Mouse (Mus musculus) midbrain, embryonic 16.5 days (tissue): ENCODE results near the gene 2310011J03Rik. TPM values are rescaled to one million over a fixed set of nuclear protein-coding genes. Genes with fewer than 3 reads are reported as not detected.

Experiments
- ATAC-seq: fragments of 200-750 bp; cut with Nextera tagmentation; 2 replicates; pipeline ENCODE4 v1.8.0; 2017; ENCODE audit warnings: moderate TSS enrichment
- H3K27ac ChIP-seq: fragments of 300-500 bp; sonication (generic); 2 replicates; pipeline ENCODE4 v1.5.1; 2014; ENCODE audit warnings: mild to moderate bottlenecking, low read length, mixed read lengths
- H3K27me3 ChIP-seq: fragments of 300-500 bp; sonication (generic); 2 replicates; pipeline ENCODE4 v1.6.1; 2014; ENCODE audit warnings: low read depth, low read length, mixed read lengths; ENCODE audit not compliant: control insufficient read depth, insufficient read depth
- H3K36me3 ChIP-seq: fragments of 300-500 bp; sonication (generic); 2 replicates; pipeline ENCODE4 v1.6.1; 2014; ENCODE audit warnings: mild to moderate bottlenecking, low read length, moderate library complexity, mixed read lengths; ENCODE audit not compliant: control insufficient read depth, insufficient read depth
- H3K4me1 ChIP-seq: fragments of 300-500 bp; sonication (generic); 2 replicates; pipeline ENCODE4 v1.6.1; 2014; ENCODE audit warnings: mild to moderate bottlenecking, low read length, mixed read lengths; ENCODE audit not compliant: control insufficient read depth, insufficient read depth
- H3K4me2 ChIP-seq: fragments of 300-500 bp; sonication (generic); 2 replicates; pipeline ENCODE4 v1.6.1; 2014; ENCODE audit warnings: mild to moderate bottlenecking, low read length, mixed read lengths
- H3K4me3 ChIP-seq: fragments of 300-500 bp; sonication (generic); 2 replicates; pipeline ENCODE4 v1.5.1; 2014; ENCODE audit warnings: low read depth, mild to moderate bottlenecking, low read length, moderate library complexity, mixed read lengths
- H3K9ac ChIP-seq: fragments of 300-500 bp; sonication (generic); 2 replicates; pipeline ENCODE4 v1.6.1; 2014; ENCODE audit warnings: low read depth, low read length, mixed read lengths
- H3K9me3 ChIP-seq: fragments of 300-500 bp; sonication (generic); replicated peaks from 2 replicates; pipeline ENCODE4 v1.6.1; 2014; ENCODE audit warnings: mild to moderate bottlenecking, low read length, mixed read lengths; ENCODE audit not compliant: control insufficient read depth, poor library complexity, severe bottlenecking
- WGBS: fragments of 180-500 bp; shearing (Covaris S2); extraction: QIAGEN DNeasy Blood & Tissue Kit; methylation state at CpG from one replicate; pipeline ENCODE4 v1.1.7; 2014; 5-methylcytosine and 5-hydroxymethylcytosine counted together
- polyA plus RNA-seq: library from polyadenylated mRNA; unstranded; fragments of >200 nt; fragmentation: Nextera tagmentation; extraction: Ambion mirVana; gene quantifications from 2 replicates; pipeline ENCODE4 v1.2.1, GENCODE M21; 2015

Gene 2310011J03Rik
- polyA plus RNA-seq, 1 experiment from 2014 or later, result 26.7 TPM

DNA sequence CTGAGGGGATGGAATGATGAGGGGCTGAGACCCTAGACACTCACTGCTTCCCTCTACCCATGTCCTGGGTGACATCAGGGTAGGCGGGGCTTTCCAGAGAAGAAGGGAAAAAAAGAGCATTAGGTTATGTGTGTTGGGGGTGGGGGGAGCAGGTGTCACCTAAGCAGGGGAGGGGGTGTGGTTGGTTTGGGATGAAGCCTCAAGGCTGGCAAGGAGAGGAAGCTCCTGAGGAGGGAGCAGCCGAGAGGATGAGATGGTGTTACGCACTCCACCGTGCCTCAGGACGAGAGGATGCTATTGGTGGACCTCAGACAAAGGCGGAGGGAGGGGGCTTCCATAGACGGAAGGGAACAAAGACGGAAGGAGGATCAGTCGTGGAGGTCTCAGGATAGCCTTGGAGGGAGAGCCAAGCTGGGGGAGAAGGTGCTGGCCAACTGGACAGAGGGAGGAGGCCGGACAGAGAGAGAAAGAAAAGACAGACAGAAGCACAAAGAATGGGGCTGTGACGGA is 19.6 kb downstream of the 2310011J03Rik start:
- Histone ChIP-seq H3K4me1 (peaks cover 59% of the 10 kb centered on the region), H3K36me3 (peaks cover 19% of the 10 kb centered on the region), H3K27ac (peak overlapping the region; percentile 99), H3K4me2 (peak overlapping the region; percentile 95), H3K9ac (peak overlapping the region; percentile 93), H3K27me3 (no peaks in the 10 kb centered on the region), H3K4me3 (peak overlapping the region; percentile 69), H3K9me3 (no peaks in the 10 kb centered on the region)
- whole genome bisulfite sequencing, result 7% methylated on average over 11 of the region's 11 CpGs
- peak; percentile 82 for ATAC-seq

GRCm38 (mm10) chr10:80299824-80300223 is 20.5 kb downstream of the 2310011J03Rik start:
- H3K27ac ChIP-seq, result peak overlapping the region; percentile 99
- H3K9ac ChIP-seq, result peak overlapping the region; percentile 93
- H3K27me3 ChIP-seq, result no peaks in the 10 kb centered on the region
- H3K4me2 ChIP-seq, result peak overlapping the region; percentile 95
- peaks cover 10% of the 10 kb centered on the region for H3K36me3 ChIP-seq
- peak overlapping the region; percentile 69 for H3K4me3 ChIP-seq
- ATAC-seq, result no peak
- no peaks in the 10 kb centered on the region for H3K9me3 ChIP-seq
- H3K4me1 ChIP-seq, result peaks cover 64% of the 10 kb centered on the region
- 23% methylated on average over 10 of the region's 10 CpGs for WGBS

DNA sequence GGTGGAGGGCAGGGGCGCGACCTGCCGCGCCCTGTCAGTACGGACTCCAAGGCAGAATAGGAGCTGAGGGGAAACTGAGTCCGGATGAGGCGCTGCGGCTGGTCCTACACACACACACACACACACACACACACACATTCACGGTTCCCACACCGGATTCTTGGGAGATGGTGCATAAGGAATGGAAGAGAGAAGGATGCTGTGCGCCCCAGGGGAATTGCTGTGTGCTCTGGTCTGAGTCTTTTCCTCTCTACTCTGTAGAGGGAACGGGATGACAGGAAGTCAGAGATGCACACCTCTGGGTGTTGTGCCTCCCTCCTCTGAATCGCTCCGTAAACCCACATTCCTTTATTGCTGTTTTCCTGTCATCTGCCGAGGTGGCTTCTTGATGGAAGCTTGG is 21.0 kb downstream of the 2310011J03Rik start:
- no peaks in the 10 kb centered on the region for H3K27me3 ChIP-seq
- peak overlapping the region; percentile 93 for H3K9ac ChIP-seq
- peaks cover 11% of the 10 kb centered on the region for H3K36me3 ChIP-seq
- peak overlapping the region; percentile 99 for H3K27ac ChIP-seq
- H3K4me1 ChIP-seq, result peaks cover 59% of the 10 kb centered on the region
- H3K4me2 ChIP-seq, result peak overlapping the region; percentile 95
- H3K9me3 ChIP-seq, result no peaks in the 10 kb centered on the region
- no peak for ATAC-seq
- WGBS, result 4% methylated on average over 15 of the region's 15 CpGs
- peak overlapping the region; percentile 69 for H3K4me3 ChIP-seq

GRCm38 (mm10) chr10:80298571-80299281 is 21.6 kb downstream of the 2310011J03Rik start:
- ATAC-seq, result peak; percentile 79
- H3K4me1 ChIP-seq, result peaks cover 55% of the 10 kb centered on the region

DNA sequence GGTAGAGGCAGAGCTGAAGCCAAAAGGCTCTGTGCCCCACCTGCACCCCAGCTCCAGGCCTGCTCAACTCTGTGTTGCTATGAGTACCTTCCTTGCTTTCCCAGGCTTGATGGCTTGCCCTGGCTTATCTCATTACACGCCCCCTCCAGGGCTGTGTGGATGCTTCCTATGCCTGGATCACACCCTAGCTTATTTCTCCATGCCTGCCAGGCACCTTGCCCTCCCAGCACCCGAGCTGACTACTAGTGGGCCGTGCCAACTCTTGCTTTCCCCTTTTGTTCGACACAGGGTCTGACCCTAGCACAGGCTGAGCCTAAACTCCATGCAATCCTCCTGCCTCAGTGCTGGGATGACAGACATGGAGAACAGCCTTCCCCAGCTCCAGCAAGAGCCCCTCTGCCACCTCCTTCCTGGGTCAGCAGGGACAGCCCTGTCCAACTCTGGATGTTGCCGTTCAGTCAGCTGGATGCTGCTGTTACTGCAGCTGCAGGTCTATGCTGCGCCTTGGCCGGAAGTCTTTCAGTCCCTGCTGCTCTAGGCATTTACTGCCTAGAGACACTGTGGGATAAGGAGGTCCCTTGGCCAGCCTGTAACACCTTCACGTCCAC is 22.7 kb downstream of the 2310011J03Rik start:
- Histone ChIP-seq H3K27ac (peak overlapping the region; percentile 99), H3K36me3 (peaks cover 14% of the 10 kb centered on the region), H3K4me2 (peak overlapping the region; percentile 95), H3K9me3 (no peaks in the 10 kb centered on the region), H3K4me3 (no peak overlapping the region), H3K4me1 (peaks cover 51% of the 10 kb centered on the region), H3K9ac (peak overlapping the region; percentile 79), H3K27me3 (no peaks in the 10 kb centered on the region)
- no peak for ATAC-seq
- WGBS, result 61% methylated on average over 8 of the region's 8 CpGs

More at GRCm38 (mm10) chr10:80298571-80299281, 21.6 kb downstream of the 2310011J03Rik start:
- Histone ChIP-seq H3K9me3 (no peaks in the 10 kb centered on the region), H3K36me3 (peaks cover 14% of the 10 kb centered on the region), H3K4me2 (peak overlapping the region; percentile 95), H3K27ac (peak overlapping the region; percentile 99), H3K9ac (peak overlapping the region; percentile 93), H3K27me3 (no peaks in the 10 kb centered on the region), H3K4me3 (peak overlapping the region; percentile 69)
- 1% methylated on average over 25 of the region's 26 CpGs for WGBS

DNA sequence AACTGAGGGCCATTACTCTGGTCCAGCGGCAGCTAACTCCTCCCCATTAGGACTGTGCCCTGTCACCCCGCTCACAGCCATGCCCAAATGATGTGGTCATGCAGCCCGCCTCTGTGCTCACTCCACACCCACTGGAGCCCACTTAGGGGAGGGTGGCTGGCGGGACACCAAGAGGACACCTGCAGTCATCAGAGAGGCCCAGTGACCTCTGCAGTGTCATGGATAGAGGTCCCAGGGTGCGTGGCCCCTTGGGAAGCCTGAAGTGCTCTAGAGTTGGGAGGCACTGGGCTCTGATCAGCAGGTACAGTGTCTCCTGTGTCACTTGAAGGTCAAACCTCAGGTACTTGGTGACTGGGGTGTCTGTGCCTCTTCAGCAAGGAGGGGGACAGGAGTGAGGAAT is 23.5 kb downstream of the 2310011J03Rik start:
- H3K36me3 ChIP-seq, result peaks cover 8% of the 10 kb centered on the region; the same call in 1 of the 2 replicates
- peak overlapping the region; percentile 51 for H3K4me3 ChIP-seq
- H3K4me2 ChIP-seq, result peak overlapping the region; percentile 76
- no peaks in the 10 kb centered on the region for H3K27me3 ChIP-seq
- ATAC-seq, result no peak
- no peaks in the 10 kb centered on the region for H3K9me3 ChIP-seq
- 74% methylated on average over 5 of the region's 5 CpGs for WGBS
- peak overlapping the region; percentile 79 for H3K9ac ChIP-seq
- H3K27ac ChIP-seq, result peak overlapping the region; percentile 99
- H3K4me1 ChIP-seq, result peaks cover 46% of the 10 kb centered on the region

DNA sequence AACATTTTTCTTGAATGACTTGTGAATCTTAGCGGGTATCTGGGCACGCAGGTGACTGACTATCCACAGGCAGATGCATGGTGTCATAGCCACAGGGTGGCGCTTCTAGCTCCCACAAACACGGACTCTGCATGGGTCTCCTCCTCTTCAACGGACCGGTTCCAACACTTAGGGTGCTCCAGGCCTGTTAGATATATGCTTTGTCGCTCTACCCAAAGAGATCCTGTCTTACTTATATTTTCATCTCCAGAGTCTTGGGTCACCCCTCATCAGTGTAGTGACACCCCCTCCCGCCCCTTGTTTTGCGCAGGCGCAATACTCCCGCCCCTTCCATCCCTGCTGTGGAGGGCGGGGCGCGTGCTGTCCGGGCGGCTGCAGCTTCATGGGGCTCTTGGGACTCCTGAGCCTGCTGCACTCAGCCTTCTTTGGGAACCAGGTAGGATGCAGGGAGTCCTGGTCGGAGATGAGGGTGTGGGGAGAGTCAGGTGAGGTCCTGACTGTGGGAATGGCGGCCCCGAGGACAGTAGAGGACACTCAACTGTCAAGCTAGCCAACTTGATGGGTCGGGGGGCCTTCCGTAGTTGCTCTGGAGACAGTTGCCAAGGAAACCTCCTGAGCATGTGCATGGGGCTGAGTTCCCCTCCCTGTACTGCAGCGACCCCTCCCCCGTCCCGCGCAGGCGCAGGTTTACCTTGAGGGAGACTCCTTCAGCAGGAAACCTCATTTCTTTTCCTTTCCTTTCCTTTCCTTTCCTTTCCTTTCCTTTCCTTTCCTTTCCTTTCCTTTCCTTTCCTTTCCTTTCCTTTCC is 24.5 kb downstream of the 2310011J03Rik start, which contains the start of gene Apc2:
TSS of gene Apc2 (plus strand) at position 360 of the 808 bp plus-strand sequence.
- peak within 1 kb of the TSS; percentile 76 for H3K4me2 ChIP-seq
- H3K27me3 ChIP-seq, result no peaks in the 10 kb centered on the region
- WGBS, result 0% methylated on average over 26 of the region's 26 CpGs
- peaks cover 42% of the 10 kb centered on the region for H3K4me1 ChIP-seq
- H3K27ac ChIP-seq, result peak within 1 kb of the TSS; percentile 99
- peaks cover 8% of the 10 kb centered on the region; the same call in 1 of the 2 replicates for H3K36me3 ChIP-seq
- peak within 1 kb of the TSS; percentile 79 for H3K9ac ChIP-seq
- peak; percentile 63 for ATAC-seq
- peak within 1 kb of the TSS; percentile 51 for H3K4me3 ChIP-seq
- no peaks in the 10 kb centered on the region for H3K9me3 ChIP-seq

DNA sequence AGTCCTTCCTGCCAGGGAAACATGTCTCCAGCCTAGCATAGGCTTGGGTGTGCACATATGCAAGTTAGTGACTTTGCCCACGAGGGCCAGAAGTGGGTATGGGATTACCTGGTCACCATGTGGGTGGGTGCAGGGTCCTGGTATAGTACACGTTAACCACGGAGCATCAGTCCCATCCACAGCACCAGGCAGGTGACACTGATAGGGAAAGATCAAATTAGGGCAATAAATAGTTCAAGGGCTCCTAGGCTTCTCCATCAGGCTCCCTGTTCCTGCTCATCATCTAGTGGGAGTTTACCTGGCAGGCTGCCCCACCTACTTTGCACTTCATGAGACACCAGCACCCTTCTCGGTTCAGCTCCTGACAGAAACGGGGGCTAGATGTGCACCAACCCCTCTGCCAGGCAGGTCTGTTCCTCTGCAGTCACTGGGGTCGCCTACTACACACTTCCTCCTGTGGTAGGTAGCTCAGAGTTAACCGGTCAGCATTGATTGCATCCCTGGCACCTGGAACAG is 25.5 kb downstream of the 2310011J03Rik start:
- H3K4me1 ChIP-seq, result peaks cover 42% of the 10 kb centered on the region
- ATAC-seq, result no peak
- H3K4me2 ChIP-seq, result no peak overlapping the region
- peaks cover 8% of the 10 kb centered on the region; the same call in 1 of the 2 replicates for H3K36me3 ChIP-seq
- H3K9me3 ChIP-seq, result no peaks in the 10 kb centered on the region
- no peaks in the 10 kb centered on the region for H3K27me3 ChIP-seq
- no peak overlapping the region for H3K9ac ChIP-seq
- H3K4me3 ChIP-seq, result no peak overlapping the region; the same call in 1 of the 2 replicates
- peak overlapping the region; percentile 99 for H3K27ac ChIP-seq
- 54% methylated on average over 7 of the region's 7 CpGs for WGBS
